Mouse (Mus musculus): ENCODE data around the gene Cdk18. TPM values are rescaled to one million over a fixed set of nuclear protein-coding genes. Genes with fewer than 3 reads are reported as not detected.

The Cdk18 gene
- polyA plus RNA-seq, 1 experiment from 2014 or later: 1.8 TPM

Other genes with a start within 250 kb of the Cdk18 start
- 41.6 and 42.3 TPM in 2 replicates for gene Nucks1, start 229.2 kb downstream of the Cdk18 start, polyA plus RNA-seq (2015; fragmentation: Nextera tagmentation; extraction: Ambion mirVana)
- gene Slc45a3, start 176.7 kb downstream of the Cdk18 start, polyA plus RNA-seq (2015; fragmentation: Nextera tagmentation; extraction: Ambion mirVana): 4.0 and 6.0 TPM in 2 replicates
- 14.2 and 20.3 TPM in 2 replicates for gene Elk4, start 132.1 kb downstream of the Cdk18 start, polyA plus RNA-seq (2015; fragmentation: Nextera tagmentation; extraction: Ambion mirVana)
- gene Mfsd4a, start 71.6 kb downstream of the Cdk18 start, polyA plus RNA-seq (2015; fragmentation: Nextera tagmentation; extraction: Ambion mirVana): 7.2 and 11.2 TPM in 2 replicates
- not detected in 2 replicates for gene Lemd1, start 51.7 kb upstream of the Cdk18 start, polyA plus RNA-seq (2015; fragmentation: Nextera tagmentation; extraction: Ambion mirVana)
- gene AC124108.1, start 51.8 kb upstream of the Cdk18 start, polyA plus RNA-seq (2015; fragmentation: Nextera tagmentation; extraction: Ambion mirVana): 0.04 TPM in 1 of 2 replicates, not detected in the other
- gene Gm10188, start 90.1 kb upstream of the Cdk18 start, polyA plus RNA-seq (2015; fragmentation: Nextera tagmentation; extraction: Ambion mirVana): not detected in 2 replicates
- gene Klhdc8a, start 158.9 kb upstream of the Cdk18 start, polyA plus RNA-seq (2015; fragmentation: Nextera tagmentation; extraction: Ambion mirVana): 0.33 and 0.68 TPM in 2 replicates
- gene Nuak2, start 176.4 kb upstream of the Cdk18 start, polyA plus RNA-seq (2015; fragmentation: Nextera tagmentation; extraction: Ambion mirVana): 3.0 and 3.7 TPM in 2 replicates